Mouse (Mus musculus) layer of hippocampus, postnatal 14 days (tissue): Measurements from ENCODE around the gene Scfd2. TPM values are rescaled to one million over a fixed set of nuclear protein-coding genes. Genes with fewer than 3 reads are reported as not detected.

Source experiments
- total RNA-seq, 2 experiments: library from RNA; stranded (reverse); gene quantifications; 2 replicates each; pipeline ENCODE4 v1.2.3; 2021

The Scfd2 gene
- total RNA-seq, 2 experiments from 2014 or later, result 27.1 to 29.9 TPM

Other genes with a start within 250 kb of the Scfd2 start
- 10 to 100 TPM; 64.9 to 66.1 TPM for gene Fip1l1, start 3.7 kb upstream of the Scfd2 start, total RNA-seq
- gene Lnx1, start 171.2 kb upstream of the Scfd2 start, total RNA-seq, result 10 to 100 TPM; 19.0 to 22.4 TPM